Mouse (Mus musculus) layer of hippocampus, adult 11-12 months (tissue): ENCODE results near the gene Cabp4.
"Not testable (repeated sequence)": the region's sequence is repeated elsewhere in the genome, so short reads cannot be mapped to it uniquely, and the experiment has no call there.

ENCODE experiments used
- DNase-seq: peaks from one replicate; pipeline ENCODE4 v3.0.0; 2022; ENCODE audit warnings: low spot score

Gene Cabp4

GRCm38 (mm10) chr19:4147022-4147405 is 3.2 kb upstream of the Cabp4 start:
- no peak for DNase-seq

GRCm38 (mm10) chr19:4146366-4147021 is 2.7 kb upstream of the Cabp4 start:
- DNase-seq = no peak

GRCm38 (mm10) chr19:4145936-4146335 is 2.1 kb upstream of the Cabp4 start:
- no peak for DNase-seq

- no peak for DNase-seq
Measured at GRCm38 (mm10) chr19:4144550-4145498, 991 bp upstream of the Cabp4 start.

GRCm38 (mm10) chr19:4142416-4143173 is 1.2 kb downstream of the Cabp4 start:
- DNase-seq = no peak

- DNase-seq = no peak
Measured at GRCm38 (mm10) chr19:4140147-4140546, 3.7 kb downstream of the Cabp4 start.

GRCm38 (mm10) chr19:4139446-4139845 is 4.4 kb downstream of the Cabp4 start, which contains the start of gene Gpr152:
Gpr152 (plus strand) TSS chr19:4139787.
- DNase-seq = no peak

- DNase-seq = no peak
Measured at GRCm38 (mm10) chr19:4137913-4138312, 5.9 kb downstream of the Cabp4 start.

GRCm38 (mm10) chr19:4136463-4136862 is 7.4 kb downstream of the Cabp4 start:
- DNase-seq = no peak

- not testable (repeated sequence) for DNase-seq
Measured at GRCm38 (mm10) chr19:4135963-4136345, 7.9 kb downstream of the Cabp4 start.

GRCm38 (mm10) chr19:4135229-4135962 is 8.4 kb downstream of the Cabp4 start:
- DNase-seq = not testable (repeated sequence)

- no peak for DNase-seq
Measured at GRCm38 (mm10) chr19:4134354-4134753, 9.5 kb downstream of the Cabp4 start.

- DNase-seq = no peak
Measured at GRCm38 (mm10) chr19:4131768-4132167, 12.1 kb downstream of the Cabp4 start.

- no peak for DNase-seq
Measured at GRCm38 (mm10) chr19:4131075-4131474, 12.8 kb downstream of the Cabp4 start.

- DNase-seq = no peak
Measured at GRCm38 (mm10) chr19:4130106-4130505, 13.7 kb downstream of the Cabp4 start.

GRCm38 (mm10) chr19:4129462-4129861 is 14.4 kb downstream of the Cabp4 start:
- DNase-seq = no peak

GRCm38 (mm10) chr19:4126759-4127495 is 16.9 kb downstream of the Cabp4 start:
- no peak for DNase-seq

GRCm38 (mm10) chr19:4125741-4126696 is 17.8 kb downstream of the Cabp4 start, which contains the start of gene Aip:
Aip (minus strand) TSS chr19:4125858.
- DNase-seq = peak; percentile 98

- not testable (repeated sequence) for DNase-seq
Measured at GRCm38 (mm10) chr19:4125268-4125667, 18.6 kb downstream of the Cabp4 start.

GRCm38 (mm10) chr19:4124432-4124831 is 19.4 kb downstream of the Cabp4 start:
- no peak for DNase-seq
